Mouse (Mus musculus): ENCODE results near the gene Fhod1. TPM values are rescaled to one million over a fixed set of nuclear protein-coding genes. Genes with fewer than 3 reads are reported as not detected.

Gene Fhod1
- polyA plus RNA-seq, 1 experiment from 2014 or later: 2.2 TPM

GRCm38 (mm10) chr8:105331931-105332330, 15.8 kb downstream of the Fhod1 start:
- no peak overlapping the region for H3K4me3 ChIP-seq (ENCODE audit: low read depth, low read length)
- no peak overlapping the region for H3K27ac ChIP-seq (ENCODE audit: low read depth, low read length)
- ATAC-seq (replicated peaks; ENCODE audit: low FRiP score) (no peak), DNase-seq (ENCODE audit: low spot score) (no peak)
- peaks cover 7% of the 10 kb centered on the region for H3K36me3 ChIP-seq (ENCODE audit: control insufficient read depth, insufficient read depth, low read length)
- H3K4me2 ChIP-seq (ENCODE audit: low read depth, low read length, severe bottlenecking): no peak overlapping the region
- no peak overlapping the region for H3K9ac ChIP-seq (ENCODE audit: low read length)
- H3K9me3 ChIP-seq (ENCODE audit: control insufficient read depth, low read length): no peaks in the 10 kb centered on the region
- WGBS: 94% methylated on average over 9 of the region's 9 CpGs
- peaks cover 5% of the 10 kb centered on the region; the same call in 1 of the 2 replicates for H3K4me1 ChIP-seq (replicated peaks; ENCODE audit: control insufficient read depth, insufficient read depth, low read length)
- no peaks in the 10 kb centered on the region for H3K27me3 ChIP-seq (ENCODE audit: control insufficient read depth, insufficient read depth, low read length)

DNA sequence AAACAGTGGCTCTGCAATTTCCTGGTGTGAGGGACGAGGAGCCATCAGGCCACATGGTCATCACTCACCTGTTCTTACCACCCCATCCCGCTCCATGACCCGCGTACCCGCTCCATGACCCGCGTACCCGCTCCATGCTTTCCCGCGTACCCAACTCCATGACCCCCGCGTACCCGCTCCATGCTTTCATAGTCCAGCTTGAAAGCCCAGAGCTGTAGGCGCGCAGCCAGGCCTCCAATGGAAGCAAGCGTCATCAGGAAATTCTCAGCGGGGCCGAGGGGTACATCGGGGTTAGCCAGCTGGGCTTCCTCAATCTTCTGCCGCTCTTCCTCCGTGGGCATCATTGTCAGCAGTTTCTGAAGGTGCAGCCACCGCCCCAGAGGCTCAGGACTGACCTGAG, 16.3 kb downstream of the Fhod1 start:
- 94% methylated on average over 22 of the region's 22 CpGs for WGBS
- H3K36me3 ChIP-seq (ENCODE audit: control insufficient read depth, insufficient read depth, low read length): peaks cover 7% of the 10 kb centered on the region
- no peak overlapping the region for H3K4me2 ChIP-seq (ENCODE audit: low read depth, low read length, severe bottlenecking)
- no peaks in the 10 kb centered on the region for H3K27me3 ChIP-seq (ENCODE audit: control insufficient read depth, insufficient read depth, low read length)
- DNase-seq (ENCODE audit: low spot score) (no peak), ATAC-seq (replicated peaks; ENCODE audit: low FRiP score) (no peak)
- H3K27ac ChIP-seq (ENCODE audit: low read depth, low read length): no peak overlapping the region
- H3K9me3 ChIP-seq (ENCODE audit: control insufficient read depth, low read length): no peaks in the 10 kb centered on the region
- H3K9ac ChIP-seq (ENCODE audit: low read length): no peak overlapping the region
- H3K4me1 ChIP-seq (replicated peaks; ENCODE audit: control insufficient read depth, insufficient read depth, low read length): peaks cover 5% of the 10 kb centered on the region; the same call in 1 of the 2 replicates
- H3K4me3 ChIP-seq (ENCODE audit: low read depth, low read length): no peak overlapping the region

GRCm38 (mm10) chr8:105330325-105330724, 17.4 kb downstream of the Fhod1 start:
- Histone ChIP-seq H3K4me1 (replicated peaks; ENCODE audit: control insufficient read depth, insufficient read depth, low read length) (peaks cover 6% of the 10 kb centered on the region; the same call in 1 of the 2 replicates), H3K36me3 (ENCODE audit: control insufficient read depth, insufficient read depth, low read length) (peaks cover 7% of the 10 kb centered on the region), H3K9ac (ENCODE audit: low read length) (no peak overlapping the region), H3K4me2 (ENCODE audit: low read depth, low read length, severe bottlenecking) (no peak overlapping the region), H3K27me3 (ENCODE audit: control insufficient read depth, insufficient read depth, low read length) (no peaks in the 10 kb centered on the region), H3K27ac (ENCODE audit: low read depth, low read length) (no peak overlapping the region), H3K9me3 (ENCODE audit: control insufficient read depth, low read length) (no peaks in the 10 kb centered on the region), H3K4me3 (ENCODE audit: low read depth, low read length) (no peak overlapping the region)
- DNase-seq (ENCODE audit: low spot score): no peak
- 93% methylated on average over 12 of the region's 12 CpGs for WGBS
- ATAC-seq (replicated peaks; ENCODE audit: low FRiP score): no peak

DNA sequence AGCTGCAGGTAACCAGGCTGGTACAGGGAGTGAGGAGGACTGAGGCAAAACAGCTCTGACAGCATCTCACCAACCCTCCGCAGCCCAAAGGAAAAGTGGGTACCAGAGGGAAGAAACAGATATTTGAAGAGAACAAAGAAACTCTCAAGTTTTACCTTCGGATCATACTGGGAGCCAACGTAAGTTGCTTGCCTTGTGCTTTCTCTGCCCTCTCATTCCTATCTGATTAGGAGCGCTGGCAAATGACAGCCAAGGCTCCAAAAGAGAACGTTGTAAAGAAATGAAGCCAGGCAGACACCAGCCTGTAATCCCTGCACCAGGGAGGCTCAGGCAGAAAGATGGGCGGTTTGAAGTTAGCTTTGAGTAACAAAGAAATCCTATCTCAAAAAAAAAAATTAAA, 20.8 kb downstream of the Fhod1 start:
- H3K27ac ChIP-seq (ENCODE audit: low read depth, low read length): no peak overlapping the region
- no peaks in the 10 kb centered on the region for H3K27me3 ChIP-seq (ENCODE audit: control insufficient read depth, insufficient read depth, low read length)
- ATAC-seq (replicated peaks; ENCODE audit: low FRiP score) (no peak), DNase-seq (ENCODE audit: low spot score) (no peak)
- peak overlapping the region; percentile 78 for H3K4me3 ChIP-seq (ENCODE audit: low read depth, low read length)
- WGBS: 47% methylated on average over 6 of the region's 6 CpGs
- peaks cover 7% of the 10 kb centered on the region for H3K36me3 ChIP-seq (ENCODE audit: control insufficient read depth, insufficient read depth, low read length)
- H3K4me2 ChIP-seq (ENCODE audit: low read depth, low read length, severe bottlenecking): peak overlapping the region; percentile 73
- no peaks in the 10 kb centered on the region for H3K9me3 ChIP-seq (ENCODE audit: control insufficient read depth, low read length)
- H3K9ac ChIP-seq (ENCODE audit: low read length): peak overlapping the region; percentile 75
- H3K4me1 ChIP-seq (replicated peaks; ENCODE audit: control insufficient read depth, insufficient read depth, low read length): peaks cover 7% of the 10 kb centered on the region; the same call in 1 of the 2 replicates

DNA sequence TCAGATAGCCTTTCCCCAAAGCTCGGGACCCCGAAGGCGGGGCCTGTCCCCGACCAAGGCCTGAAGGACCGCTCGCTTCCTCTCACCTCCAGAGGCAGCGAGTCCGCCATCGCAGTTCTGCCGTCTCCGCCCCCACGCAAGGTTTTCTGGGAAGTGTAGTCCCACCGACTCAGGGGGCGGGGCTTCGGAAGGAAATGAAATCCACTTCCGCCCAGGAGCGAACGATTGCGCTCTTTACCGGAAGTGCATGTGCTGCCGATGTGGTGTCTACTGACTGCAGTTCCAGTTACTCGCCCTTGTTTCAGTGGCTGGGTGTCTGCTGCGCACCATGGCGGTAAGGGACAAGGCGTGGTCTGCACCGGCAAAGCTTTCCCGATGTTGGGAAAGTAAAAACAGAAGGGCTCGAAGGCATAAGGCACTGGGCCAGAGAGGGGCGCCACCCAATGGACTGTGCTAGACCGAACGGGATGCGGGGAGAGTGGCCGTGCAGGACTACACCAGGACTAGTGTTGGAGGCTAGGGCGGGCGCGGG, 21.5 kb downstream of the Fhod1 start, which contains the start of the genes Lrrc29 and Tmem208:
Lrrc29 (minus strand) TSS at position 138 of the 532 bp plus-strand sequence.
Tmem208 (plus strand) TSS at position 214 of the 532 bp plus-strand sequence.
- H3K27ac ChIP-seq (ENCODE audit: low read depth, low read length): peak within 1 kb of the TSS; percentile 55; the same call in 1 of the 2 replicates
- no peaks in the 10 kb centered on the region for H3K27me3 ChIP-seq (ENCODE audit: control insufficient read depth, insufficient read depth, low read length)
- WGBS: 1% methylated on average over 36 of the region's 36 CpGs
- DNase-seq (ENCODE audit: low spot score): peak; percentile 97
- H3K4me3 ChIP-seq (ENCODE audit: low read depth, low read length): peak within 1 kb of the TSS; percentile 78
- H3K36me3 ChIP-seq (ENCODE audit: control insufficient read depth, insufficient read depth, low read length): peaks cover 2% of the 10 kb centered on the region
- H3K4me1 ChIP-seq (replicated peaks; ENCODE audit: control insufficient read depth, insufficient read depth, low read length): peaks cover 7% of the 10 kb centered on the region; the same call in 1 of the 2 replicates
- H3K9ac ChIP-seq (ENCODE audit: low read length): peak within 1 kb of the TSS; percentile 75
- ATAC-seq (replicated peaks; ENCODE audit: low FRiP score): peak; percentile 94
- H3K4me2 ChIP-seq (ENCODE audit: low read depth, low read length, severe bottlenecking): peak within 1 kb of the TSS; percentile 73
- no peaks in the 10 kb centered on the region for H3K9me3 ChIP-seq (ENCODE audit: control insufficient read depth, low read length)

- 1% methylated on average over 12 of the region's 12 CpGs for WGBS
- Histone ChIP-seq H3K27ac (ENCODE audit: low read depth, low read length) (no peak overlapping the region), H3K9me3 (ENCODE audit: control insufficient read depth, low read length) (no peaks in the 10 kb centered on the region), H3K9ac (ENCODE audit: low read length) (peak overlapping the region; percentile 75), H3K27me3 (ENCODE audit: control insufficient read depth, insufficient read depth, low read length) (no peaks in the 10 kb centered on the region), H3K4me1 (replicated peaks; ENCODE audit: control insufficient read depth, insufficient read depth, low read length) (peaks cover 7% of the 10 kb centered on the region; the same call in 1 of the 2 replicates), H3K4me2 (ENCODE audit: low read depth, low read length, severe bottlenecking) (peak overlapping the region; percentile 73), H3K36me3 (ENCODE audit: control insufficient read depth, insufficient read depth, low read length) (no peaks in the 10 kb centered on the region; the same call in 1 of the 2 replicates), H3K4me3 (ENCODE audit: low read depth, low read length) (peak overlapping the region; percentile 78)
- ATAC-seq (replicated peaks; ENCODE audit: low FRiP score) (peak; percentile 76), DNase-seq (ENCODE audit: low spot score) (no peak)
Observed at GRCm38 (mm10) chr8:105325641-105326093, 22.1 kb downstream of the Fhod1 start.

DNA sequence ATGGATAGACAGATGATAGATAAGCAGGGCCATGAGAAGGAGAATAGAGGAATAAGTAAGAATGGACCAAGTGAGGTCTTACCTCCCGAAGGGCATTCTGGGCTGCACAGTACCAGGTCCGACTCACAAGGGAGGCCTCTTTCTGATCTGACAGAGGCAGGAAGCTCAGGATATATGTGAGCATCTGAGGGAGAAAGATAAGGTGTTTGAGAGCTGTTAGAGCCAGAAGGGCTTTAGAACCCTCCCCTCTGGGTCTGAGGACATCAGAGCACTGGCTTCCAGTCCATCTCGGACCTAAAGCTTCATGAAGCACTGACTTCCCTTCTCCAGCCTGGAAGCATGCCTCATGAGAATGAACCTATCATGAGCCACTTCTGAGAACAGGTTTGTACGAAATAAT, 24.6 kb downstream of the Fhod1 start:
- H3K36me3 ChIP-seq (ENCODE audit: control insufficient read depth, insufficient read depth, low read length): no peaks in the 10 kb centered on the region; the same call in 1 of the 2 replicates
- no peak overlapping the region for H3K4me3 ChIP-seq (ENCODE audit: low read depth, low read length)
- no peaks in the 10 kb centered on the region for H3K9me3 ChIP-seq (ENCODE audit: control insufficient read depth, low read length)
- H3K27ac ChIP-seq (ENCODE audit: low read depth, low read length): no peak overlapping the region
- no peak overlapping the region for H3K9ac ChIP-seq (ENCODE audit: low read length)
- 90% methylated on average over 4 of the region's 4 CpGs for WGBS
- peaks cover 7% of the 10 kb centered on the region; the same call in 1 of the 2 replicates for H3K4me1 ChIP-seq (replicated peaks; ENCODE audit: control insufficient read depth, insufficient read depth, low read length)
- DNase-seq (ENCODE audit: low spot score): peak; percentile 9
- H3K27me3 ChIP-seq (ENCODE audit: control insufficient read depth, insufficient read depth, low read length): no peaks in the 10 kb centered on the region
- H3K4me2 ChIP-seq (ENCODE audit: low read depth, low read length, severe bottlenecking): no peak overlapping the region
- no peak for ATAC-seq (replicated peaks; ENCODE audit: low FRiP score)

DNA sequence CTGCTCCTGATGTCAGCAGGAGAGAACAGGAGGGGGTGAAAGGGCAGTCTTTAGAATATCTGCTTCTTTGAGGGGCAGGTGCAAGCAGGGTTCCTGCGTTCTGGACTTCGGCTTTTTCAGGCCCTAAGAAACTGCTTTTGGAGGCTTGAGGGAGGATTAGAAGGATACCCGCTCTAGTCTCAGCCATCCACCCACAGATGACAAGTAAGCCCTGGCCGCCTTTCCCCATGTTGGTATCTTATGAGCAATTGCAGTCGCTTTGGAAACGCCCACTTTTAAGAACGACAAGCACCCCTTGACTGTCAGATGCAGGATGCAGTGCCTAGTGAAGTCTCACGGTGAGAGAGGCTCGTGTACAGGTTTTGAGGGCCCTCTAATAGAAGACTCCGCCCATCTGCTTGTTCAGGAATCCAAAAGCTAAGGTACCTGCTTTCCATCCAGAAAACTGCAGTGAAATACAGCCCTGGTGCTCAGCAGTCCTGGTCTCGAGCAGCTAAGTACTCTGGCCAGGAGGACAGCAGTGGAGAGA, 29.0 kb downstream of the Fhod1 start:
- DNase-seq (ENCODE audit: low spot score): peak; percentile 42
- Histone ChIP-seq H3K9ac (ENCODE audit: low read length) (no peak overlapping the region), H3K27ac (ENCODE audit: low read depth, low read length) (no peak overlapping the region), H3K9me3 (ENCODE audit: control insufficient read depth, low read length) (no peaks in the 10 kb centered on the region), H3K27me3 (ENCODE audit: control insufficient read depth, insufficient read depth, low read length) (no peaks in the 10 kb centered on the region), H3K36me3 (ENCODE audit: control insufficient read depth, insufficient read depth, low read length) (no peaks in the 10 kb centered on the region; the same call in 1 of the 2 replicates), H3K4me2 (ENCODE audit: low read depth, low read length, severe bottlenecking) (no peak overlapping the region), H3K4me3 (ENCODE audit: low read depth, low read length) (no peak overlapping the region), H3K4me1 (replicated peaks; ENCODE audit: control insufficient read depth, insufficient read depth, low read length) (no peaks in the 10 kb centered on the region)
- 84% methylated on average over 11 of the region's 11 CpGs for WGBS
- no peak for ATAC-seq (replicated peaks; ENCODE audit: low FRiP score)
